Mouse (Mus musculus): Measurements from ENCODE around the gene Ica1. TPM values are rescaled to one million over a fixed set of nuclear protein-coding genes. Genes with fewer than 3 reads are reported as not detected.

The Ica1 gene
- total RNA-seq, 4 experiments from 2014 or later = 51.0 to 72.9 (median 61.5) TPM

DNA sequence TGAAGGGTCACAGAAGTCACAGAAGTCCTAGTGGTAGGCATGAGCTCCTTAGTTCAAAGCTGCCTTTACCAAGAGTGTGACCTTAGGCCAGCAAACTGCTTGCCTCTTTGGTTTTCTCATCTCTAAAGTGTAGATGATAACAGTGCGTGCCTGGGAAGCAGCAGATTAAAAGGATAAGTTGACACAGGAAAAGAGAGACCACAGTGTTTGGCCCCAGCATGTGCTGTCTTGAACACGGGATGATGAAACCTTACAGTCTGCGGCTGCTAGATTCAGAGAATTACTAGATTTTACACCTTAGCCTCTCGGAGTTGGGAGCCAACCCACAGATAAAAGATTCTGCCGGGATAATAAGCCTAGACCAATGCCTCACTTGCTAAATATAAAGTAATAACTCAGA, 137.4 kb downstream of the Ica1 start:
- no peak for DNase-seq

- no peak for DNase-seq
These were observed 138.8 kb downstream of the Ica1 start for GRCm38 (mm10) chr6:8639526-8639925.

GRCm38 (mm10) chr6:8638899-8639298, 139.4 kb downstream of the Ica1 start:
- no peak for DNase-seq

GRCm38 (mm10) chr6:8638122-8638521, 140.2 kb downstream of the Ica1 start:
- DNase-seq = no peak

GRCm38 (mm10) chr6:8632701-8633100, 145.6 kb downstream of the Ica1 start:
- no peak for DNase-seq

- no peak for DNase-seq
These were observed 146.2 kb downstream of the Ica1 start for GRCm38 (mm10) chr6:8631986-8632632.

DNA sequence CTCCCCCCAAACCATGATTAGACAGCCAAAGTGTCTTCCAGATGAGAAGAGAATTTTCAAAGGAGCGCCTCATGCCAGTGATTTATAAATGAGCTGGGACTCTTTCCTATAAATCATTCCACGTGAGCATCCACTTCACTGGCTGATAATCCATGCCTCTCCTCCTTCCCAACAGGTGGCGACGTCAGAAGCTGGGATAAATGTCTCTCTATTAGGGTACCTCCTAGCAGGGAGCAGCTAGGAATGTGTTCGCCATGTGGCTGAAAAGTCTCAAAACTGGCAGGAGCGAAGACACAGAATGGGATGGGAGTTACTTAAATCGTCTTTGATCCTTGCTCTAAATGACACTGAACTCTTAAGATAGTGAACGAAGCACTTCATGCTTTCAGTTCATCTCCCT, 146.9 kb downstream of the Ica1 start:
- DNase-seq = no peak

- peak; percentile 31 for DNase-seq
These were observed 147.8 kb downstream of the Ica1 start for GRCm38 (mm10) chr6:8630531-8630930.

- DNase-seq = no peak
These were observed 149.5 kb downstream of the Ica1 start for GRCm38 (mm10) chr6:8628715-8629267.

- no peak for DNase-seq
These were observed 150.1 kb downstream of the Ica1 start for GRCm38 (mm10) chr6:8628226-8628625.

GRCm38 (mm10) chr6:8623045-8623444, 155.2 kb downstream of the Ica1 start:
- DNase-seq = no peak

DNA sequence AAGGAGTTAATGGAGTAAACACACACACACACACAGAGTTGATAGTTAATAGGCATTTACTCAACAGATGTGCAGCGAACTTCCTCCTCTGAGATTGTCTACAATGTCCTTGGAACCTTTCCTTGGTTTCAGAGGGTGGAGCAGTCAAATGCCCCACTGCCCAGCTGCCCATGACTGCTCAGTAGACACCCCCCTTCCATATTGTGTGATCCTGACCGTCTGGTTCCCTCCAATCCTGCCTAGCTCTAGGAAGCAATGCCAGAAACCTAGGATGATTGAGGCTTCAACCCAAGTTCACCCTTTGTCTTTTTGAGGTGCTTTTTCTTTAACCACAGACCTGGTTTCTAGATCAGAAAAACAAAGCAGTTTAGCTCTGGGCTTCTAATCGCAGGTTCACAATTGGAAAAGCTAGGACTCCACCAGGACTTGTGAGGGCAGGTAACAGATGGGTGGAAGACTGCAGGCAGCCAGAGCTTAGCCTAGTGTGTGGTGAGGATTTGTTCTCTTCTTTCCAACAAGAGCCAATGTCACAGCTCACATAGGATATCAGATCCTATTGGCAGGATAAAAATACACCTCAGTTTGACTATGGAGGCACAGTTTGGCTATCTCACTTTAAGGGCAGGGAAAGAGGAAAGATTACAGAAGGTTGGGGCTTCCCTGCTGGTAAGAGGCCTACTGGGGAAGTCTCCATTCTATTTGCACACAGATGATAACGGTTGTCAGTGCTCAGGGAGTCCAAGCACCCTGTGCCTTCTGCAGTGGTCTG, 158.5 kb downstream of the Ica1 start:
- DNase-seq = no peak

DNA sequence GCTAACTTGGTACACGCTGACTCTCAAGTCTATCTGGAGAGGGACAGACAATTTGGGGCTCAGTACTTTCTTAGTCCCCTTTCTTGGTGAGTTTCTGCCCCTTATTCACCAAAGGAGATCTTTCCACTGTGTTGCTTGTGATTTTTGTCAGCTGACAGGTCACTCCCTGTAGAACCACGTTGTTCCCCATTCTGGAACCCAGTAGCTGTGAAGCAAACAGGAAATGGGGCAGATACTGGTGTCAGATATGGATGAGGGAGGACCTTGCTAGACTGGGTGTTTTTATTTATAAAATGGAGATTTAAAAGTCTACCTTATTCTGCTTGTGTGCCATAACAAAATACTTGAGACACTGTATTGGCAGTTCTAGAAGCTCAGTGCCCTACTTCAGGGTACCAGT, 160.9 kb downstream of the Ica1 start:
- DNase-seq = no peak

DNA sequence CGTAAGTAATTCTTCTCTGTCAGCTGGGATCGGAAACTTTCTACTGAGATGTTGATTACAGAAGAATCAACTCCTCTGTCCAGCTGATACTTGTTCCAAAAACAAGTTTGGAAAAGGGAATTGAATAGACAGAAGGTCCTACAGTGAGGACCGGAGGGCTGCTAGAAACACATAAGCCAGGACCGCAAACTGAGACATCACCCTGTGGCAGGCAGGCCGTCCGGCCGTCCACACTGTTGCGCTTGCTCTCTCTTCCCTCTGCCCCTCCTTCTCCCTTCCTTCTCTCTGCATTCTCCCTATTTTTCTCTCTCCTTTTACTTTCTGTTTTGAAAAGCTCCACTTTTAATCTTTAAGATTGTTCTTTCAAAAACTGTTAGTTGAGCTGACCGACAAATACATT, 186.6 kb downstream of the Ica1 start:
- no peak for DNase-seq

GRCm38 (mm10) chr6:8583892-8584291, 194.4 kb downstream of the Ica1 start:
- DNase-seq = no peak

- no peak for DNase-seq
These were observed 195.9 kb downstream of the Ica1 start for GRCm38 (mm10) chr6:8582377-8582776.

Other genes starting within 250 kb of the Ica1 start
- under 1 TPM; 0.22 to 0.77 (median 0.39) TPM for gene Nxph1, start 169.9 kb upstream of the Ica1 start, total RNA-seq (2022)

Measured in adrenal gland, adult 8-10 months (tissue).